Mouse (Mus musculus) T-cell, adult 2 months (primary cell): ENCODE results near the gene Il3ra.

Experiments used
- DNase-seq: peaks from one replicate; pipeline ENCODE4 v3.0.0; 2022; ENCODE audit warnings: low spot score

The Il3ra gene

DNA sequence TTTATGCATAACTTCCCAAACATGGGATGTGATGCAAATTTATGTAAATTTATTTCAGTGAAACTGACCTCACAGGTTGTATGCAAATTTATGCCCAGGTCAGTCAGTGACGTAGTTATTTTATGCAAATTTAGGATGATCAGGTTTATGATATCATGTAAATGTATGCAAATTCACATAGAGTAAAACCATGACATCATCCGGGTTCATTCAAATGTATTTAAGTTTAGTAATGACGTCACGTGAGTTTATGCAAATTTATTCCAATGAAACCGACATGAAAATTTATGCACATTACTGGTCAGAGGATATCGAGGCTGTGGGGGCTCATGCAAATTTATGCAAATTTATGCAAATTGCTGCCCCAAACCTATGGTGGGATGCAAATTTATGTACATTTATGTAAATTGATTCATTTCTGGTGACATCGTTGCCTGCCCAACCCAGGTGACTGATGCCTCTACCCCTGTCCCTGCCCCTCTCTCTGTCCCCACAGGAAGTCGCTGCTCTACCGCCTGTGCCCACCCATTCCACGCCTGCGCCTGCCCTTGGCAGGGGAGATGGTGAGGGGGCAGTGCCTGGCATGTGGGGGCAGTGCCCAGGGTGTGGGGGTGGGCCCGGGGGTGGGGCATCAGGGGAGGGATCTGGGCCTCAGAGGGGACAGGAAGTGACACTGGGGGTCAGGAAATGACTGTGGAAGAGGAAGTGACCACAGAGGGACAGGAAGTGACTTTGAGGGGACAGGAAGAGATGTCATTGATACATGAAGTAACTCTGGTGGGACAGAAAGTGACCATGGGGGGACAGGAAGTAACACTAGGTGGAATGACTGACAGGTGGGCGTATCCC lies 8.7 kb downstream of the Il3ra start:
- DNase-seq, result peak; percentile 22

DNA sequence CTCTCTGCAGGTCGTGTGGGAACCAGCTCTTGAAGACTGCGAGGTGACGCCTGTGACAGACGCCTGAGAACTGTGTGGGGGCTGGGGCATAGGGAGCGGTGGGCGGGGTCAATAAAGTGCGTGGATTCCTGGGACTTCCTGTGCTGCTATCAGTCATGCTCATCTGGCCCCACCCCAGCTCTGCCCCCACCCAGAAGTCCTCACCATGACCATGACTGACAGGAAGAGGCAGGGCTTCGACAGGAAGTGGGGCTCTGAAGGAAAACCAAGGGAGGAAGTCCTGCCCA lies 9.2 kb downstream of the Il3ra start:
- DNase-seq, result no peak

DNA sequence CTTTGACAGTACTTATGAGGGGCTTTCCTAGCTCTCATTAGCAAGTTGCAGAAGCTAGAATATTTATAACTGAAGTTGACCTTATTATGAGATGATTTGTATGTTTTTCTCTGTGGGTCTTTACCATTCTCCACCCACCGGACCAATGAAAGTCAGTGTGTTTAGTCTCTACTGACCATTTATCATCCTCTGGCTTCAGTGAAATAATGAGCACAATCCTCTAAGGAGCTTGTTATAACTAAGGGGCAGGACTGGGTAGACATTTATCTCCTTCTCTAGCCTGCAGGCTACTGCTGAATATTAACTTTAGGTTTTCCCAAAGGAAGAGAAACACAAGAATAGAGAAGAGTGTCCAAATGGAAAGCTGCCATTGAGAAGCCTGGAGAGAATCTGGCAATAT lies 49.5 kb downstream of the Il3ra start:
- no peak for DNase-seq

DNA sequence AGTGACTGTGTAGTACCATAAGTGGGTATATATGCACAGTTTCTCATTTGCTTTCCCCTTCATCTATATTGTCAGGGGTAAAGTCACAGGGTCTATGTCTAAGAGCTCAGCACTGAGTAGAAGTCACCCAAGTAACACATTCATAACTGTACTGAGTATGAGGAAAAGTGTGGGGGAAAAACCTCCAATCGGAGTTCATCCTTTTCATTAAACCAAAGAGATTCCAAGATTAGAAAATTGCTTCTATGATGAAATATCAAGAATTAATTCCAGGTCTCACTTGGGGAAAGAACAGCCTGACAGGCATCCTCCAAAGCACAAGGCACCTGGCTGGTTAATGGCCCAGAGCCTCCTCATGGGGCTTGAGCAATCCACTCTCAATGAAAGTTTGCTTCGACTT lies 54.9 kb downstream of the Il3ra start, which contains the start of gene Olfr721-ps1:
Gene Olfr721-ps1, plus strand, starts transcription at position 301 of the 400 bp plus-strand sequence.
- no peak for DNase-seq
